ENCODE assay signal across 8 mouse cellular contexts in the genomic region with DNA sequence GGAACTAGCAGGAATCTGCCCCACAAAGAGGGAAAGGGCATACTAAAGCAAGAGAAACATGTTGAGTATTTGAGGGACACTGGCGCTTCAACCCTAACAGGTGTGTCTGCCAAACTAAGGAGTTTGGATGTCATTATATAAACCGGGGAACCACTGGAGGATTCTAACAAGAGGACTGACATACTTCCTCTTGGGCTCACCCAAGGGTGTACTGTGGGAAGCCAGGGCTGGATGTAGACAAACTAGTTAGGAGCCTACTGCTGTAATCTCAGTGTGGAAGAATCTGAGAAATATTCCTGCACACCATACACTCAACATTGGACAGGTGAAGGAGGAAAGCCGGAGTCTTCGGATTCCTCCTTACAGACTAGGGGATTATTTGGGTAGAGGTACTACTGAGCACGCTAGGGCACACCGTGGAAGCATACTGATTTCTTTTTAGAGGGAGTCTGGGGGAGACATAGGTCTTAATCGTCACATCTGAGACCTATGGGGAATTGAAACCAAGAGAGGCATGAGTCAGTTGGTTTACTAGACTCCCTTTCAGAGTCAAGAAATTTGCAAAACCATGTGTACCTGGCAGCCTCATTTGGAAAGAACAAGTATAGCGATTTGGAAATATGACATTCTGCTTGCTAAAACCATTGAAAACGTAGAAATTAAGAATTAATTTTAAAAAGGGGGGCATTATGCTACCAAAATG. TPM values are rescaled to one million over a fixed set of nuclear protein-coding genes. Genes with fewer than 3 reads are reported as not detected.
A peak's percentile ranks its signal among the peaks of the same experiment; 100 is the strongest.
DNase-seq lines count a peak whose midpoint lies in the region; ATAC-seq and TF ChIP-seq lines count a peak whose summit lies in the region.

No protein-coding gene starts in this region.

- H3K4me1 ChIP-seq in liver, embryonic 16.5 days (ENCODE audit: control insufficient read depth, low read depth, low read length), result peaks cover 32% of the 10 kb centered on the region

- H3K36me3 ChIP-seq in C2C12 (ENCODE audit: control insufficient read depth, insufficient read depth), result no peaks in the 10 kb centered on the region
- peaks cover 1% of the 10 kb centered on the region for H3K36me3 ChIP-seq in liver, embryonic 16.5 days (ENCODE audit: control insufficient read depth, insufficient read depth)

- H3K4me2 ChIP-seq in liver, embryonic 16.5 days (ENCODE audit: low read depth, low read length), result peak overlapping the region; percentile 86

- WGBS in liver, embryonic 16.5 days (ENCODE audit: insufficient replicate concordance), result 55% methylated on average over 9 of the region's 9 CpGs

- H3K79me2 ChIP-seq in C2C12 (ENCODE audit: control insufficient read depth, insufficient read depth), result peaks cover 34% of the 10 kb centered on the region

- no peaks in the 10 kb centered on the region for H3K27me3 ChIP-seq in C2C12 (ENCODE audit: control insufficient read depth, insufficient read depth, insufficient read length)
- no peaks in the 10 kb centered on the region for H3K27me3 ChIP-seq in liver, embryonic 16.5 days (ENCODE audit: control insufficient read depth, insufficient read depth, low read depth, low read length)

- DNase-seq in CD4-positive, CD25-positive, alpha-beta regulatory T cell, adult 2 months (ENCODE audit: low read depth, low spot score), result peak; percentile 14
- no peak for DNase-seq in c-Kit-positive CD71-positive TER-119-positive erythroid progenitor cells, embryonic 14.5 days (ENCODE audit: low spot score)

- no peak overlapping the region for H3K27ac ChIP-seq in liver, embryonic 16.5 days (ENCODE audit: low read length)

- peak overlapping the region; percentile 65; the same call in 1 of the 2 replicates for H3K9ac ChIP-seq in liver, embryonic 16.5 days (ENCODE audit: low read depth, low read length)

- H3K4me3 ChIP-seq in C2C12 (ENCODE audit: insufficient read depth, poor library complexity, severe bottlenecking), result peak overlapping the region; percentile 82
- H3K4me3 ChIP-seq in liver, embryonic 16.5 days (ENCODE audit: low read depth, low read length), result peak overlapping the region; percentile 90

- no peaks in the 10 kb centered on the region for H3K9me3 ChIP-seq in liver, embryonic 16.5 days (replicated peaks; ENCODE audit: control insufficient read depth, low read length)

- peaks cover 23% of the 10 kb centered on the region for H3K79me3 ChIP-seq in C2C12 (ENCODE audit: low read depth)

- H3ac ChIP-seq in C2C12 (ENCODE audit: control insufficient read depth, insufficient read length, low read depth), result no peak overlapping the region

- no peak for ATAC-seq in CD4-positive, CD25-positive, alpha-beta regulatory T cell, adult 4 months
- ATAC-seq in granulocyte monocyte progenitor cell, adult 5-6 weeks (replicated peaks; ENCODE audit: poor library complexity, severe bottlenecking), result peak; percentile 54
- ATAC-seq in liver, embryonic 16.5 days (ENCODE audit: low read depth), result no peak
- ATAC-seq in megakaryocyte-erythroid progenitor cell, adult 5-6 weeks (replicated peaks; ENCODE audit: low FRiP score, low TSS enrichment, poor library complexity, severe bottlenecking), result no peak
- no peak for ATAC-seq in inflammation-experienced regulatory T-cells, adult 6 months

- TF ChIP-seq CTCF in C2C12 (IDR thresholded peaks at IDR 0.05; ENCODE audit: control insufficient read depth, insufficient read depth, insufficient read length), result no peak

TF ChIP-seq in C2C12, 6 proteins besides CTCF, POLR2A, EP300 and RAD21:
- TF ChIP-seq FOSL1 (IDR thresholded peaks at IDR 0.05; ENCODE audit: insufficient read depth, low read length, poor library complexity, severe bottlenecking) (no peak), MYOG (IDR thresholded peaks at IDR 0.05; ENCODE audit: control insufficient read depth, extremely low read depth, insufficient read length) (no peak), USF1 (IDR thresholded peaks at IDR 0.05; ENCODE audit: low read depth) (no peak), MAX (IDR thresholded peaks at IDR 0.05) (no peak), MYOD1 (IDR thresholded peaks at IDR 0.05; ENCODE audit: control insufficient read depth, insufficient read length, low read depth) (no peak), CEBPB (IDR thresholded peaks at IDR 0.05; ENCODE audit: low read depth) (no peak)

RNA-seq across cellular contexts. Expression of gene Uso1, which starts 1.1 kb away (rescaled TPM):
- 10 to 100 TPM; 35.5 to 36.5 TPM for polyA plus RNA-seq in CD4-positive, CD25-positive, alpha-beta regulatory T cell, adult 4 months (2017; shearing (Covaris generic))
- polyA plus RNA-seq in C2C12 (2012; fragmentation: generic; extraction: Trizol), result 27.3 TPM
- 49.7 and 51.3 TPM in 2 replicates for total RNA-seq in granulocyte monocyte progenitor cell, adult 5-6 weeks (2014; fragmentation: Nextera tagmentation)
- 23.7 and 28.1 TPM in 2 replicates for total RNA-seq in granulocyte monocyte progenitor cell, adult 5-6 weeks (2017)
- 19.3 and 19.4 TPM in 2 replicates for polyA plus RNA-seq in liver, embryonic 16.5 days (2015; fragmentation: Nextera tagmentation; extraction: Ambion mirVana)
- total RNA-seq in megakaryocyte-erythroid progenitor cell, adult 5-6 weeks (2014; fragmentation: Nextera tagmentation), result 39.3 and 42.0 TPM in 2 replicates
- 12.2 and 13.4 TPM in 2 replicates for total RNA-seq in megakaryocyte-erythroid progenitor cell, adult 5-6 weeks (2017)
- 10 to 100 TPM; 31.3 to 36.7 (median 34.4) TPM for polyA plus RNA-seq in inflammation-experienced regulatory T-cells, adult 6 months (2017; shearing (Covaris generic))

RNA-seq across cellular contexts. Expression of gene G3bp2, which starts 53.2 kb away (rescaled TPM):
- polyA plus RNA-seq in CD4-positive, CD25-positive, alpha-beta regulatory T cell, adult 4 months (2017; shearing (Covaris generic)), result 100 to 1,000 TPM; 210 to 252 TPM
- 39.1 TPM for polyA plus RNA-seq in C2C12 (2012; fragmentation: generic; extraction: Trizol)
- 89.7 and 90.9 TPM in 2 replicates for total RNA-seq in granulocyte monocyte progenitor cell, adult 5-6 weeks (2014; fragmentation: Nextera tagmentation)
- total RNA-seq in granulocyte monocyte progenitor cell, adult 5-6 weeks (2017), result 126 and 130 TPM in 2 replicates
- 40.0 and 40.4 TPM in 2 replicates for polyA plus RNA-seq in liver, embryonic 16.5 days (2015; fragmentation: Nextera tagmentation; extraction: Ambion mirVana)
- 58.2 and 67.8 TPM in 2 replicates for total RNA-seq in megakaryocyte-erythroid progenitor cell, adult 5-6 weeks (2014; fragmentation: Nextera tagmentation)
- total RNA-seq in megakaryocyte-erythroid progenitor cell, adult 5-6 weeks (2017), result 89.5 and 117 TPM in 2 replicates
- 100 to 1,000 TPM; 225 to 265 (median 245) TPM for polyA plus RNA-seq in inflammation-experienced regulatory T-cells, adult 6 months (2017; shearing (Covaris generic))
